Mouse (Mus musculus) G1E-ER4 (cell line): ENCODE measurements around the gene Plcb1. TPM values are rescaled to one million over a fixed set of nuclear protein-coding genes. Genes with fewer than 3 reads are reported as not detected.

Experiments used
- GATA1 ChIP-seq: IDR thresholded peaks from one replicate; pipeline ENCODE4 v1.8.0; 2012; ENCODE audit warnings: low read length, inconsistent platforms
- polyA plus RNA-seq: library from polyadenylated mRNA; stranded (reverse); fragments of >175 nt; gene quantifications from 2 replicates; pipeline ENCODE4 v1.2.3, GENCODE M21; 2012

Plcb1 gene
- polyA plus RNA-seq, 1 experiment = not detected

- no peak for TF ChIP-seq GATA1
Measured at GRCm38 (mm10) chr2:135305736-135306471, 520.0 kb downstream of the Plcb1 start.

- no peak for TF ChIP-seq GATA1
Measured at GRCm38 (mm10) chr2:135306472-135306771, 520.6 kb downstream of the Plcb1 start.

GRCm38 (mm10) chr2:135307787-135308186, 521.9 kb downstream of the Plcb1 start:
- TF ChIP-seq GATA1 = no peak

GRCm38 (mm10) chr2:135315980-135316379, 530.1 kb downstream of the Plcb1 start:
- TF ChIP-seq GATA1 = no peak

GRCm38 (mm10) chr2:135318136-135318535, 532.3 kb downstream of the Plcb1 start:
- no peak for TF ChIP-seq GATA1

- no peak for TF ChIP-seq GATA1
Measured at GRCm38 (mm10) chr2:135323276-135323954, 537.5 kb downstream of the Plcb1 start.

- TF ChIP-seq GATA1 = no peak
Measured at GRCm38 (mm10) chr2:135323955-135324302, 538.1 kb downstream of the Plcb1 start.

- TF ChIP-seq GATA1 = no peak
Measured at GRCm38 (mm10) chr2:135328756-135329155, 542.9 kb downstream of the Plcb1 start.

GRCm38 (mm10) chr2:135329782-135330545, 544.1 kb downstream of the Plcb1 start:
- TF ChIP-seq GATA1 = no peak

GRCm38 (mm10) chr2:135331868-135332267, 546.0 kb downstream of the Plcb1 start:
- no peak for TF ChIP-seq GATA1

GRCm38 (mm10) chr2:135356311-135356710, 570.4 kb downstream of the Plcb1 start:
- no peak for TF ChIP-seq GATA1

GRCm38 (mm10) chr2:135361798-135362197, 575.9 kb downstream of the Plcb1 start:
- TF ChIP-seq GATA1 = no peak

- no peak for TF ChIP-seq GATA1
Measured at GRCm38 (mm10) chr2:135362948-135363347, 577.1 kb downstream of the Plcb1 start.

GRCm38 (mm10) chr2:135370259-135370835, 584.5 kb downstream of the Plcb1 start:
- no peak for TF ChIP-seq GATA1

- TF ChIP-seq GATA1 = no peak
Measured at GRCm38 (mm10) chr2:135381396-135381795, 595.5 kb downstream of the Plcb1 start.

GRCm38 (mm10) chr2:135387990-135388389, 602.1 kb downstream of the Plcb1 start:
- no peak for TF ChIP-seq GATA1
